ENCODE assay signal across 23 mouse cellular contexts in genomic region chr16:87220201-87220600, GRCm38 (mm10).
DNase-seq lines count a peak whose midpoint lies in the region; ATAC-seq and TF ChIP-seq lines count a peak whose summit lies in the region.
"Had no signal": no experiment of that assay in that cellular context is flagged by ENCODE, and none has a peak within 500 bp of the region (broad histone marks: within the 10 kb centered on the region; RNA-seq: fewer than 3 reads in every experiment).

No protein-coding gene starts in this region.

- 48% methylated on average over 4 of the region's 4 CpGs for WGBS in limb, embryonic 12.5 days
- WGBS in limb, embryonic 10.5 days = 81% methylated on average over 4 of the region's 4 CpGs
- WGBS in limb, embryonic 14.5 days = 23% methylated on average over 4 of the region's 4 CpGs
- WGBS in cerebellum, adult 2 months = 76% methylated on average over 4 of the region's 4 CpGs

- H3K27me3 ChIP-seq in limb, embryonic 12.5 days = no peaks in the 10 kb centered on the region
- H3K27me3 ChIP-seq in limb, embryonic 10.5 days (ENCODE audit: low read depth, poor library complexity, severe bottlenecking) = no peaks in the 10 kb centered on the region
- H3K27me3 ChIP-seq in limb, embryonic 14.5 days (ENCODE audit: control insufficient read depth, insufficient read depth, low read length) = no peaks in the 10 kb centered on the region
- no peaks in the 10 kb centered on the region for H3K27me3 ChIP-seq in cerebellum, adult 2 months (ENCODE audit: control insufficient read depth, insufficient read depth, low read length)
- H3K27me3 ChIP-seq: CH12.LX; embryonic facial prominence, embryonic 15.5 days; heart, embryonic 12.5 days; hindbrain, embryonic 13.5 days had no signal

- DNase-seq in kidney, adult 11 months = peak; percentile 40
- no peak for DNase-seq in kidney, postnatal 10 days
- no peak for DNase-seq in limb, embryonic 10.5 days (ENCODE audit: low spot score)
- peak; percentile 7 for DNase-seq in kidney, postnatal 14 days
- DNase-seq in limb, embryonic 14.5 days (ENCODE audit: low spot score) = no peak
- no peak for DNase-seq in cerebellum, adult 2 months
- DNase-seq: adrenal gland, adult 2 months; adrenal gland, postnatal 25 days; cerebellum, adult 8-10 months; cerebellum, postnatal 14 days; embryo, embryonic 11 days; gastrocnemius, adult 2 months; gastrocnemius, postnatal 25 days; heart, postnatal 4 days had no signal

- H3K9ac ChIP-seq in limb, embryonic 12.5 days (replicated peaks) = no peak overlapping the region
- no peak overlapping the region for H3K9ac ChIP-seq in limb, embryonic 14.5 days (ENCODE audit: low read depth, low read length, severe bottlenecking)
- H3K9ac ChIP-seq: embryonic facial prominence, embryonic 15.5 days; heart, embryonic 12.5 days; hindbrain, embryonic 13.5 days had no signal

- TF ChIP-seq POLR2A in limb, embryonic 14.5 days (IDR thresholded peaks at IDR 0.05; ENCODE audit: borderline replicate concordance, extremely low read depth, insufficient read depth, insufficient read length) = no peak
- TF ChIP-seq POLR2A in cerebellum, adult 2 months (IDR thresholded peaks at IDR 0.05; ENCODE audit: borderline replicate concordance, insufficient read depth, low read length) = no peak

- no peak overlapping the region for H3K27ac ChIP-seq in limb, embryonic 12.5 days
- no peak overlapping the region for H3K27ac ChIP-seq in limb, embryonic 10.5 days
- H3K27ac ChIP-seq in limb, embryonic 14.5 days (replicated peaks; ENCODE audit: low read depth, low read length) = no peak overlapping the region
- no peak overlapping the region for H3K27ac ChIP-seq in cerebellum, adult 2 months (ENCODE audit: insufficient read depth, low read length)
- H3K27ac ChIP-seq: embryonic facial prominence, embryonic 15.5 days; forebrain, embryonic 10.5 days; gastrocnemius, adult 2 months; hindbrain, embryonic 13.5 days had no signal

- no peaks in the 10 kb centered on the region for H3K36me3 ChIP-seq in limb, embryonic 12.5 days
- H3K36me3 ChIP-seq in limb, embryonic 10.5 days = no peaks in the 10 kb centered on the region
- H3K36me3 ChIP-seq in limb, embryonic 14.5 days (ENCODE audit: control insufficient read depth, insufficient read depth, low read length) = no peaks in the 10 kb centered on the region
- H3K36me3 ChIP-seq: embryonic facial prominence, embryonic 15.5 days; forebrain, embryonic 10.5 days; heart, embryonic 12.5 days; hindbrain, embryonic 13.5 days had no signal

- no peaks in the 10 kb centered on the region for H3K9me3 ChIP-seq in limb, embryonic 12.5 days
- H3K9me3 ChIP-seq in limb, embryonic 10.5 days (replicated peaks) = no peaks in the 10 kb centered on the region
- no peaks in the 10 kb centered on the region for H3K9me3 ChIP-seq in limb, embryonic 14.5 days (ENCODE audit: control insufficient read depth, low read length)
- H3K9me3 ChIP-seq: embryonic facial prominence, embryonic 15.5 days; forebrain, embryonic 10.5 days; heart, embryonic 12.5 days had no signal

- ATAC-seq in limb, embryonic 12.5 days (ENCODE audit: insufficient number of reproducible peaks, insufficient read depth, low FRiP score, low TSS enrichment, low read depth) = peak; percentile 50; the same call in 1 of the 2 replicates
- peak; percentile 67 for ATAC-seq in limb, embryonic 14.5 days (ENCODE audit: low FRiP score, low read depth)
- ATAC-seq in megakaryocyte progenitor cell, adult 5-6 weeks (replicated peaks; ENCODE audit: poor library complexity) = no peak
- ATAC-seq: forebrain, embryonic 14.5 days had no signal

- H3K4me1 ChIP-seq in limb, embryonic 12.5 days (replicated peaks) = 0 out of 2 replicates have a peak, but pooled peaks cover 11% of the 10 kb centered on the region
- no peaks in the 10 kb centered on the region for H3K4me1 ChIP-seq in limb, embryonic 10.5 days
- peaks cover 8% of the 10 kb centered on the region; the same call in 1 of the 2 replicates for H3K4me1 ChIP-seq in limb, embryonic 14.5 days (ENCODE audit: control insufficient read depth, insufficient read depth, low read length)
- H3K4me1 ChIP-seq in cerebellum, adult 2 months (ENCODE audit: control insufficient read depth, insufficient read depth, low read length) = no peaks in the 10 kb centered on the region
- H3K4me1 ChIP-seq: forebrain, embryonic 10.5 days; hindbrain, embryonic 13.5 days had no signal

- no peak overlapping the region for H3K4me3 ChIP-seq in limb, embryonic 12.5 days (replicated peaks)
- no peak overlapping the region for H3K4me3 ChIP-seq in limb, embryonic 10.5 days
- no peak overlapping the region for H3K4me3 ChIP-seq in limb, embryonic 14.5 days (replicated peaks; ENCODE audit: low read length)
- no peak overlapping the region for H3K4me3 ChIP-seq in cerebellum, adult 2 months (replicated peaks; ENCODE audit: insufficient read depth, low read depth, low read length)
- H3K4me3 ChIP-seq: embryonic facial prominence, embryonic 15.5 days; erythroblast, embryonic 14.5 days; forebrain, embryonic 10.5 days; gastrocnemius, adult 2 months; heart, embryonic 12.5 days; hindbrain, embryonic 13.5 days had no signal

- no peak for TF ChIP-seq CTCF in cerebellum, adult 2 months (IDR thresholded peaks at IDR 0.05; ENCODE audit: borderline replicate concordance, insufficient read depth, low read depth, low read length)

- H3K4me2 ChIP-seq in limb, embryonic 12.5 days = no peak overlapping the region
- H3K4me2 ChIP-seq in limb, embryonic 14.5 days (replicated peaks; ENCODE audit: low read depth, low read length, severe bottlenecking) = no peak overlapping the region
- H3K4me2 ChIP-seq: embryonic facial prominence, embryonic 15.5 days; heart, embryonic 12.5 days; hindbrain, embryonic 13.5 days had no signal

Comparison
In these comparisons a context has a peak if more than half of its experiments do, and no peak if none do; other contexts are left out.
1. DNase-seq: peak in kidney, adult 11 months (single experiment) and kidney, postnatal 14 days (single experiment); none in kidney, postnatal 10 days (single experiment), limb, embryonic 10.5 days (single experiment), limb, embryonic 14.5 days (single experiment) and cerebellum, adult 2 months (0 of 2).